Mouse (Mus musculus): ENCODE measurements around the gene Mavs.

- TF ChIP-seq POLR2A (IDR thresholded peaks at IDR 0.05; ENCODE audit: low read depth, low read length) (no peak), CTCF (IDR thresholded peaks at IDR 0.05; ENCODE audit: extremely low read depth, insufficient read length, insufficient replicate concordance, low read depth, low read length) (no peak)
These were observed 44.1 kb upstream of the Mavs start for GRCm38 (mm10) chr2:131189521-131190309.
